8 mouse cellular contexts compared by ENCODE assay signal in the genomic region with DNA sequence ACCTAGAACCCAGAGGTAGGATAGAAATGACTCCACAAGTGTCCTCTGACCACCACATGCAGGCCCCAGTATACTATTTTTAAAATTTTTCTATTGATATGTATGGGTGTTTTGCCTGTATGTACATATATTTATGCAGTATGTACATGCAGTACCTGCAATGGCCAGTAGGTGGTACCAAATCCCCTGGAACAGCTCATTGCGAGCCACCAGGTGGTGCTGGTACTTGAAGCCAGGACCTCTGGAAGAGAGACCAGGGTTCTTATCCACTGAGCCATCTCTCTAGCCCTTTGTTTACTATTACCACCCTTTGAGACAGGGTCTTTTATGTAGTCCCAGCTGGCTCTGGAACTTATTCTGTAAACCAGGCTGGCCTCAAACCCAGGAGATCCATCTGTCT. TPM values are rescaled to one million over a fixed set of nuclear protein-coding genes. Genes with fewer than 3 reads are reported as not detected.
DNase-seq lines count a peak whose midpoint lies in the region; TF ChIP-seq lines count a peak whose summit lies in the region.

No protein-coding gene starts in this region.

- peaks cover 3% of the 10 kb centered on the region; the same call in 1 of the 2 replicates for H3K36me3 ChIP-seq in spleen, adult 2 months (ENCODE audit: control insufficient read depth, insufficient read depth, low read length)

- peak; percentile 66 to 85 for DNase-seq in heart, adult 18-20 months
- no peak for DNase-seq in heart, postnatal 25 days (ENCODE audit: low spot score)
- peak; percentile 94 for DNase-seq in CD4-positive, CD25-positive, alpha-beta regulatory T cell, adult 2 months (ENCODE audit: low read depth, low spot score)
- peak; percentile 70 for DNase-seq in brain, embryonic 14.5 days (ENCODE audit: low read depth)
- peak; percentile 84 for DNase-seq in forelimb bud, embryonic 11.5 days (ENCODE audit: low read depth, low spot score)
- DNase-seq in kidney, postnatal 36 days: peak; percentile 67 to 85
- peak; percentile 92 for DNase-seq in lung, postnatal 36 days
- DNase-seq in spleen, adult 2 months (ENCODE audit: low read depth in 1 of 2, low spot score in 2 of 2): peak; percentile 79 to 81

- H3K27ac ChIP-seq in spleen, adult 2 months (ENCODE audit: insufficient read depth, low read length): no peak overlapping the region

- no peak for TF ChIP-seq POLR2A in brain, embryonic 14.5 days (IDR thresholded peaks at IDR 0.05; ENCODE audit: borderline replicate concordance, extremely low read depth, insufficient read depth, insufficient read length, poor library complexity, severe bottlenecking)
- no peak for TF ChIP-seq POLR2A in spleen, adult 2 months (IDR thresholded peaks at IDR 0.05; ENCODE audit: low read depth, low read length)

- intact Hi-C loops in heart, postnatal 25 days (cut with DNase I): loop anchor here (5.0 kb wide), 2 partner anchors 72 to 197 kb away; a partner anchor contains a TSS

- TF ChIP-seq CTCF in brain, embryonic 14.5 days (IDR thresholded peaks at IDR 0.05; ENCODE audit: borderline replicate concordance, extremely low read depth, insufficient read depth, insufficient read length): peak; percentile 81
- TF ChIP-seq CTCF in spleen, adult 2 months (IDR thresholded peaks at IDR 0.05; ENCODE audit: extremely low read depth, insufficient read depth, insufficient read length, insufficient replicate concordance): peak; percentile 79; the same call in 1 of the 2 replicates

- no peak overlapping the region for H3K4me3 ChIP-seq in spleen, adult 2 months (ENCODE audit: extremely low read depth, insufficient read depth, insufficient read length)

- WGBS in spleen, adult 2 months: 10% methylated on average over 1 of the region's 1 CpGs

- peaks cover 6% of the 10 kb centered on the region; the same call in 1 of the 2 replicates for H3K4me1 ChIP-seq in spleen, adult 2 months (ENCODE audit: control insufficient read depth, insufficient read depth, insufficient read length)

- H3K27me3 ChIP-seq in spleen, adult 2 months (ENCODE audit: control insufficient read depth, insufficient read depth, low read length): no peaks in the 10 kb centered on the region

RNA-seq across cellular contexts. Expression of a gene that starts 2.3 kb away (rescaled TPM):
- total RNA-seq in heart, adult 18-20 months (2021): 10 to 100 TPM; 20.5 to 26.8 TPM
- 10 to 100 TPM; 21.8 to 23.9 TPM for total RNA-seq in heart, postnatal 25 days (2021)
- polyA plus RNA-seq in brain, embryonic 14.5 days (2012; rRNA removed): 45.5 and 46.2 TPM in 2 replicates
- polyA plus RNA-seq in spleen, adult 2 months (2012; rRNA removed): 47.7 and 53.8 TPM in 2 replicates
